Mouse (Mus musculus): ENCODE measurements around the gene Sytl3. TPM values are rescaled to one million over a fixed set of nuclear protein-coding genes. Genes with fewer than 3 reads are reported as not detected.

Sytl3 gene
- polyA plus RNA-seq, 1 experiment from 2014 or later: 0.74 TPM

DNA sequence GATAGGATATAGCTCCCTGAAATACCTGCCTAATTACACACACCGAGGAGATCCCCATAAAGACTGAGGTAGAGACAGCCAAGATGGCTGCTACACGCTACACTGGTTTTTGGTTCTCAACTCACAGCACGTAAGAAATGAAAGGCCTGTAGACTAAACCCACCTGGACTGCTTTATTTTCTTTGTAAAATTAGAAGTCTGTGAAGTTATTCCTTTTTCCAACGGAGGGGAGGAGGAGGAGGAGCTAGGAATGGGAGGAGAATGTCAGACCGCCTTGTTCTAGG is 113.5 kb downstream of the Sytl3 start:
- Histone ChIP-seq H3K27ac (ENCODE audit: low read depth, low read length) (peak overlapping the region; percentile 89), H3K4me2 (replicated peaks; ENCODE audit: low read depth, low read length) (no peak overlapping the region; the same call in 1 of the 2 replicates), H3K9me3 (ENCODE audit: control insufficient read depth, low read length) (no peaks in the 10 kb centered on the region), H3K4me3 (ENCODE audit: low read length) (no peak overlapping the region), H3K9ac (ENCODE audit: low read depth, low read length) (no peak overlapping the region), H3K4me1 (ENCODE audit: control insufficient read depth, insufficient read depth, low read length) (peaks cover 50% of the 10 kb centered on the region), H3K27me3 (ENCODE audit: control insufficient read depth, insufficient read depth, low read length) (no peaks in the 10 kb centered on the region), H3K36me3 (ENCODE audit: control insufficient read depth, insufficient read depth, low read length) (no peaks in the 10 kb centered on the region)
- WGBS: 36% methylated on average over 5 of the region's 5 CpGs
- ATAC-seq (ENCODE audit: low FRiP score, low TSS enrichment): peak; percentile 71

DNA sequence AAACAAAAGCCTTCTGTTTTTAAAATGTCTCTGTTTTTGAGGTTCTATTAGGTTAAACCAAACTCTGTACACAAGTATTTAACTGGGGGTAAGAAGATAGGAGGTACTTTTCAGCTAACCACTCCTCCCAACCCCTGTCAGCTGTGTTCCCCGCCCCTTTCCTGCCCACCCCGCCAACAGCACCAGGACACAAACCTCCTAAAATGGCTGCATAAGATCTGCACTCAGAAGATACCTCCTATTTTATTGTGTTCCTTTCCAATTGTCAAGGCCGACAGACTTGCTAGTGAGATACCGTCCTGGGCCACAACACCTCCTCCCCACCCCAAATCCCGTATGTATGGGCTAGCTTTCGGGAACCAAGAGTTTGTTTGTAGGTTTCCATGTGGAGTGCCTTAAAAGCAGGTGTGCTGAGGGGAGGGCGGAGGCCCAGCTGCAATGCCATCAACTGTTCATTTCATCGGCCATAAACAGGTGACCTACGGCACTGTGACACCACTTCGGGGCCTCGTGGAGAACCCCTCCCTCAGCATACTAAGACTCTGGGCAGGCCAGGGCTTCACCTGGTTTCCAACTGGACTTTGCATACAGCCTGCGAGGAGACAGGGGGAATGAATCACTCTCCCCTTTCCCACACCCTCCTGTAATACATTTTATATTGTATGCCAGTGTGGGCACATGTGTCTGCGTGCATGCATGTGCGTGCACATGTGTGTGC is 114.5 kb downstream of the Sytl3 start:
- Histone ChIP-seq H3K27ac (ENCODE audit: low read depth, low read length) (peak overlapping the region; percentile 32; the same call in 1 of the 2 replicates), H3K27me3 (ENCODE audit: control insufficient read depth, insufficient read depth, low read length) (no peaks in the 10 kb centered on the region), H3K4me1 (ENCODE audit: control insufficient read depth, insufficient read depth, low read length) (peaks cover 46% of the 10 kb centered on the region), H3K9me3 (ENCODE audit: control insufficient read depth, low read length) (no peaks in the 10 kb centered on the region), H3K4me3 (ENCODE audit: low read length) (no peak overlapping the region), H3K9ac (ENCODE audit: low read depth, low read length) (no peak overlapping the region), H3K4me2 (replicated peaks; ENCODE audit: low read depth, low read length) (no peak overlapping the region), H3K36me3 (ENCODE audit: control insufficient read depth, insufficient read depth, low read length) (no peaks in the 10 kb centered on the region)
- no peak for ATAC-seq (ENCODE audit: low FRiP score, low TSS enrichment)
- 66% methylated on average over 14 of the region's 14 CpGs for WGBS

DNA sequence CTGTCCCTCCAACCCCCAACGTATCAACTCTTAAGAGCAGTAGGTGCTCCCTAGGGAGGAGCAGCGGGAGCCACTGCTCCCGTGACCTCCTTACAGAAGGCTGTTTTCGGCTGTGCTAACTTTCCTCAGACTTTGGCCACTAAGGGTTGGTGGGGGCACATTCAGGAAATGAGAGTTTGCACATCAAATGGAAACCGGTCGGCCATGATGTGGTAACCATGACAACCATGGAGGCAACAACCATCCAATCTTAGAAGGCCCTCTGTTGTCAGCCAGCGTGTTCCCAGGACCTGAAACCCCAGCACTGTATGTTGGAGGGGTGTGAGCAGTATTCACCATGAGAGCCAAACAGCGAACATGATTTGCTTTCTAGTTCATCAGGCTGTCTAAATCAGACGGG is 116.3 kb downstream of the Sytl3 start:
- Histone ChIP-seq H3K9me3 (ENCODE audit: control insufficient read depth, low read length) (no peaks in the 10 kb centered on the region), H3K4me3 (ENCODE audit: low read length) (no peak overlapping the region), H3K4me1 (ENCODE audit: control insufficient read depth, insufficient read depth, low read length) (peaks cover 48% of the 10 kb centered on the region), H3K9ac (ENCODE audit: low read depth, low read length) (no peak overlapping the region), H3K36me3 (ENCODE audit: control insufficient read depth, insufficient read depth, low read length) (no peaks in the 10 kb centered on the region), H3K4me2 (replicated peaks; ENCODE audit: low read depth, low read length) (no peak overlapping the region), H3K27ac (ENCODE audit: low read depth, low read length) (no peak overlapping the region), H3K27me3 (ENCODE audit: control insufficient read depth, insufficient read depth, low read length) (no peaks in the 10 kb centered on the region)
- WGBS: 63% methylated on average over 9 of the region's 9 CpGs
- ATAC-seq (ENCODE audit: low FRiP score, low TSS enrichment): no peak

- WGBS: 75% methylated on average over 4 of the region's 4 CpGs
- Histone ChIP-seq H3K9ac (ENCODE audit: low read depth, low read length) (no peak overlapping the region), H3K9me3 (ENCODE audit: control insufficient read depth, low read length) (no peaks in the 10 kb centered on the region), H3K4me1 (ENCODE audit: control insufficient read depth, insufficient read depth, low read length) (peaks cover 47% of the 10 kb centered on the region), H3K27me3 (ENCODE audit: control insufficient read depth, insufficient read depth, low read length) (no peaks in the 10 kb centered on the region), H3K4me3 (ENCODE audit: low read length) (no peak overlapping the region), H3K4me2 (replicated peaks; ENCODE audit: low read depth, low read length) (no peak overlapping the region), H3K36me3 (ENCODE audit: control insufficient read depth, insufficient read depth, low read length) (no peaks in the 10 kb centered on the region), H3K27ac (ENCODE audit: low read depth, low read length) (no peak overlapping the region)
- no peak for ATAC-seq (ENCODE audit: low FRiP score, low TSS enrichment)
These were observed 116.8 kb downstream of the Sytl3 start for GRCm38 (mm10) chr17:6775671-6776070.

DNA sequence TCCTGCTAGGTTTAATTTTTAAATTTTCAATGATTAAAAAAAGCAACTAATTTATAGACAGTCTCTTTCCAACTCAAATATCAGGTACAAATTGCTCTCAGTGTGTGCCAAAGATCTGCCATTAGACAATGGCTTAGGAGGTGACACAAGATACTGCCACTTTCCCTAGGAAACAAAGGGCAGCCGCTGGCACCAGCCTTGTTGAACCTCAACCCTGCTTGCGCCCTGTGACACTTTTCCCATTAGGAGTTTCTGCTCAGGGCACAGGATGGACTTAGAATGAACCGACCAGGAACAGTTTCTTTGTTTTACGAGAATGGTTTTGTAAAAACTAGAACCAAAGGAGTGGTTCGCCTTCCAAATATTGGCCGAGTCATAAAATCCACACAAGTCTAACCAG is 117.2 kb downstream of the Sytl3 start:
- WGBS: 53% methylated on average over 6 of the region's 6 CpGs
- no peak overlapping the region for H3K4me3 ChIP-seq (ENCODE audit: low read length)
- no peaks in the 10 kb centered on the region for H3K36me3 ChIP-seq (ENCODE audit: control insufficient read depth, insufficient read depth, low read length)
- ATAC-seq (ENCODE audit: low FRiP score, low TSS enrichment): no peak
- H3K27me3 ChIP-seq (ENCODE audit: control insufficient read depth, insufficient read depth, low read length): no peaks in the 10 kb centered on the region
- peaks cover 46% of the 10 kb centered on the region for H3K4me1 ChIP-seq (ENCODE audit: control insufficient read depth, insufficient read depth, low read length)
- H3K9me3 ChIP-seq (ENCODE audit: control insufficient read depth, low read length): no peaks in the 10 kb centered on the region
- H3K4me2 ChIP-seq (replicated peaks; ENCODE audit: low read depth, low read length): no peak overlapping the region
- H3K9ac ChIP-seq (ENCODE audit: low read depth, low read length): no peak overlapping the region
- peak overlapping the region; percentile 25; the same call in 1 of the 2 replicates for H3K27ac ChIP-seq (ENCODE audit: low read depth, low read length)

DNA sequence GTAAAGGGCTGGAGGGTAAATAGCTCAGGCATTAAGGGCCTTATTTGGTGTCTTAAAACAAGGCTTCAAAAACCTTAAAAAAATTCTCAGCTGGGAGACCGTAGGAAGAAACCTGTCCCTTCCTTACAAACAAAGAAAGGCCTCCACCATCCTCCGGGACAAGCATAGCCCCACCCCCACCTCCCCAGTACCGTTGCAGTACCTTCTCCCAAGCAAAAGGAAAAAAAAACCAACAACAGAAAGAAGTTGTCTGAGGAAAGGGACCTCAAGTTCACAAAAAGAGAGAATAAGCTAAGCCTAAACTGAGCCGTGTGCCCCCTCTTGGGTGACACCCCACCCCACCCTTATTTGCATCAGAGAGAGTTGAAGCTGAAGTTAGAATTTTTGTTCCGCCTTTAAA is 117.7 kb downstream of the Sytl3 start:
- Histone ChIP-seq H3K9me3 (ENCODE audit: control insufficient read depth, low read length) (no peaks in the 10 kb centered on the region), H3K36me3 (ENCODE audit: control insufficient read depth, insufficient read depth, low read length) (no peaks in the 10 kb centered on the region), H3K4me2 (replicated peaks; ENCODE audit: low read depth, low read length) (no peak overlapping the region), H3K27me3 (ENCODE audit: control insufficient read depth, insufficient read depth, low read length) (no peaks in the 10 kb centered on the region), H3K4me3 (ENCODE audit: low read length) (no peak overlapping the region), H3K9ac (ENCODE audit: low read depth, low read length) (no peak overlapping the region), H3K4me1 (ENCODE audit: control insufficient read depth, insufficient read depth, low read length) (peaks cover 41% of the 10 kb centered on the region), H3K27ac (ENCODE audit: low read depth, low read length) (peak overlapping the region; percentile 25; the same call in 1 of the 2 replicates)
- ATAC-seq (ENCODE audit: low FRiP score, low TSS enrichment): no peak
- WGBS: 41% methylated on average over 5 of the region's 5 CpGs

GRCm38 (mm10) chr17:6777061-6777460 is 118.2 kb downstream of the Sytl3 start:
- Histone ChIP-seq H3K9me3 (ENCODE audit: control insufficient read depth, low read length) (no peaks in the 10 kb centered on the region), H3K4me1 (ENCODE audit: control insufficient read depth, insufficient read depth, low read length) (peaks cover 37% of the 10 kb centered on the region), H3K9ac (ENCODE audit: low read depth, low read length) (no peak overlapping the region), H3K27me3 (ENCODE audit: control insufficient read depth, insufficient read depth, low read length) (no peaks in the 10 kb centered on the region), H3K4me2 (replicated peaks; ENCODE audit: low read depth, low read length) (no peak overlapping the region), H3K4me3 (ENCODE audit: low read length) (no peak overlapping the region), H3K27ac (ENCODE audit: low read depth, low read length) (no peak overlapping the region), H3K36me3 (ENCODE audit: control insufficient read depth, insufficient read depth, low read length) (no peaks in the 10 kb centered on the region)
- 63% methylated on average over 6 of the region's 6 CpGs for WGBS
- no peak for ATAC-seq (ENCODE audit: low FRiP score, low TSS enrichment)

- Histone ChIP-seq H3K4me2 (replicated peaks; ENCODE audit: low read depth, low read length) (no peak overlapping the region), H3K9me3 (ENCODE audit: control insufficient read depth, low read length) (no peaks in the 10 kb centered on the region), H3K27ac (ENCODE audit: low read depth, low read length) (no peak overlapping the region), H3K4me3 (ENCODE audit: low read length) (peak overlapping the region; percentile 44; the same call in 1 of the 2 replicates), H3K36me3 (ENCODE audit: control insufficient read depth, insufficient read depth, low read length) (no peaks in the 10 kb centered on the region), H3K9ac (ENCODE audit: low read depth, low read length) (no peak overlapping the region), H3K4me1 (ENCODE audit: control insufficient read depth, insufficient read depth, low read length) (peaks cover 36% of the 10 kb centered on the region), H3K27me3 (ENCODE audit: control insufficient read depth, insufficient read depth, low read length) (no peaks in the 10 kb centered on the region)
- 61% methylated on average over 12 of the region's 12 CpGs for WGBS
- no peak for ATAC-seq (ENCODE audit: low FRiP score, low TSS enrichment)
These were observed 118.9 kb downstream of the Sytl3 start for GRCm38 (mm10) chr17:6777629-6778331.

DNA sequence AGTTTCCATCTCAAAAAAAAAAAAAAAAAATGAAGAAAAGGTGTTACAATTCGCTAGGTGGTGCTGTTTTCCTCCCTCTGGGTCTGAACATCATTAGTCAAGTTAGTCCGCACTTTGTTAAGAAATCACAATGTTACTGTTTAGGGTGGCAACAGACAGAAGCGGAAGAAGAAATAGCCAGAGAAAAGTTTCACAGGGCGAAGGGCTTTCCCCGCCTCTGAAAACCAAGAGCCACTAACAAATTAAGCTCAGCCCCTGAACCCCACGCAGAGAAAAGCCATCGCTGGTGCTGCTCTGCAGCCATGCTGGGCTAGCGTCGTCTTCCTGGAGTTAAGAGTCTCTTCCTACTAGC is 119.4 kb downstream of the Sytl3 start:
- no peaks in the 10 kb centered on the region for H3K9me3 ChIP-seq (ENCODE audit: control insufficient read depth, low read length)
- peak overlapping the region; percentile 44 for H3K4me3 ChIP-seq (ENCODE audit: low read length)
- H3K9ac ChIP-seq (ENCODE audit: low read depth, low read length): peak overlapping the region; percentile 52
- peak overlapping the region; percentile 81 for H3K27ac ChIP-seq (ENCODE audit: low read depth, low read length)
- H3K27me3 ChIP-seq (ENCODE audit: control insufficient read depth, insufficient read depth, low read length): no peaks in the 10 kb centered on the region
- peak overlapping the region; percentile 88 for H3K4me2 ChIP-seq (replicated peaks; ENCODE audit: low read depth, low read length)
- ATAC-seq (ENCODE audit: low FRiP score, low TSS enrichment): no peak
- H3K36me3 ChIP-seq (ENCODE audit: control insufficient read depth, insufficient read depth, low read length): no peaks in the 10 kb centered on the region
- peaks cover 32% of the 10 kb centered on the region for H3K4me1 ChIP-seq (ENCODE audit: control insufficient read depth, insufficient read depth, low read length)
- 2% methylated on average over 9 of the region's 9 CpGs for WGBS

All from kidney, embryonic 14.5 days (tissue).